Mouse (Mus musculus): ENCODE results near the gene Gpx4. TPM values are rescaled to one million over a fixed set of nuclear protein-coding genes. Genes with fewer than 3 reads are reported as not detected.
"Not testable (repeated sequence)": the region's sequence is repeated elsewhere in the genome, so short reads cannot be mapped to it uniquely, and the experiment has no call there.

Gpx4 gene
- polyA plus RNA-seq, 1 experiment from 2014 or later: 472 TPM

GRCm38 (mm10) chr10:80053831-80054815 is 7.2 kb downstream of the Gpx4 start:
- Histone ChIP-seq H3K27me3 (no peaks in the 10 kb centered on the region), H3K36me3 (peaks cover 24% of the 10 kb centered on the region), H3K27ac (replicated peaks) (peak overlapping the region; percentile 96), H3K9me3 (no peaks in the 10 kb centered on the region), H3K4me3 (peak overlapping the region; percentile 83), H3K9ac (replicated peaks) (peak overlapping the region; percentile 84), H3K4me1 (peaks cover 22% of the 10 kb centered on the region), H3K4me2 (replicated peaks) (peak overlapping the region; percentile 71)
- peak; percentile 36 for ATAC-seq (replicated peaks)
- WGBS: 1% methylated on average over 77 of the region's 77 CpGs

- Histone ChIP-seq H3K9ac (replicated peaks) (peak overlapping the region; percentile 84), H3K4me2 (replicated peaks) (peak overlapping the region; percentile 71), H3K4me3 (peak overlapping the region; percentile 83), H3K36me3 (peaks cover 24% of the 10 kb centered on the region), H3K27ac (replicated peaks) (peak overlapping the region; percentile 96; the same call in 1 of the 2 replicates), H3K4me1 (peaks cover 22% of the 10 kb centered on the region)
- not testable (repeated sequence) for H3K27me3 ChIP-seq; ATAC-seq (replicated peaks); H3K9me3 ChIP-seq
- 18% methylated on average over 3 of the region's 3 CpGs for WGBS
Observed at GRCm38 (mm10) chr10:80054911-80055310, 7.9 kb downstream of the Gpx4 start.

GRCm38 (mm10) chr10:80055364-80055763 is 8.4 kb downstream of the Gpx4 start:
- WGBS: 79% methylated on average over 5 of the region's 5 CpGs
- Histone ChIP-seq H3K4me2 (replicated peaks) (peak overlapping the region; percentile 71), H3K9ac (replicated peaks) (peak overlapping the region; percentile 84; the same call in 1 of the 2 replicates), H3K27ac (replicated peaks) (no peak overlapping the region), H3K9me3 (no peaks in the 10 kb centered on the region), H3K36me3 (peaks cover 26% of the 10 kb centered on the region), H3K4me1 (peaks cover 22% of the 10 kb centered on the region), H3K4me3 (peak overlapping the region; percentile 83), H3K27me3 (no peaks in the 10 kb centered on the region)
- no peak for ATAC-seq (replicated peaks)

- Histone ChIP-seq H3K27ac (replicated peaks) (no peak overlapping the region), H3K9ac (replicated peaks) (0 out of 2 replicates have a peak overlapping the region, but pooled peaks have one; percentile 84), H3K9me3 (no peaks in the 10 kb centered on the region), H3K27me3 (no peaks in the 10 kb centered on the region), H3K36me3 (peaks cover 30% of the 10 kb centered on the region), H3K4me3 (peak overlapping the region; percentile 83; the same call in 1 of the 2 replicates), H3K4me1 (peaks cover 22% of the 10 kb centered on the region), H3K4me2 (replicated peaks) (no peak overlapping the region)
- ATAC-seq (replicated peaks): no peak
- WGBS: 93% methylated on average over 10 of the region's 10 CpGs
Observed at GRCm38 (mm10) chr10:80055891-80056290, 8.9 kb downstream of the Gpx4 start.

- H3K36me3 ChIP-seq: peaks cover 32% of the 10 kb centered on the region
- 96% methylated on average over 4 of the region's 4 CpGs for WGBS
- no peak for ATAC-seq (replicated peaks)
Observed at GRCm38 (mm10) chr10:80056506-80056905, 9.5 kb downstream of the Gpx4 start.

GRCm38 (mm10) chr10:80056976-80057682 is 10.2 kb downstream of the Gpx4 start:
- no peaks in the 10 kb centered on the region for H3K9me3 ChIP-seq
- no peak overlapping the region for H3K4me3 ChIP-seq
- H3K4me1 ChIP-seq: peaks cover 22% of the 10 kb centered on the region
- WGBS: 92% methylated on average over 27 of the region's 27 CpGs
- no peak overlapping the region for H3K9ac ChIP-seq (replicated peaks)
- H3K27me3 ChIP-seq: no peaks in the 10 kb centered on the region
- no peak for ATAC-seq (replicated peaks)
- no peak overlapping the region for H3K4me2 ChIP-seq (replicated peaks)
- peaks cover 35% of the 10 kb centered on the region for H3K36me3 ChIP-seq
- H3K27ac ChIP-seq (replicated peaks): no peak overlapping the region

More at GRCm38 (mm10) chr10:80056506-80056905, 9.5 kb downstream of the Gpx4 start:
- H3K27me3 ChIP-seq: no peaks in the 10 kb centered on the region
- no peak overlapping the region for H3K9ac ChIP-seq (replicated peaks)
- H3K4me2 ChIP-seq (replicated peaks): no peak overlapping the region
- no peaks in the 10 kb centered on the region for H3K9me3 ChIP-seq
- no peak overlapping the region for H3K27ac ChIP-seq (replicated peaks)
- no peak overlapping the region for H3K4me3 ChIP-seq
- H3K4me1 ChIP-seq: peaks cover 22% of the 10 kb centered on the region

- peaks cover 38% of the 10 kb centered on the region for H3K36me3 ChIP-seq
- H3K4me2 ChIP-seq (replicated peaks): no peak overlapping the region
- ATAC-seq (replicated peaks): no peak
- no peak overlapping the region for H3K9ac ChIP-seq (replicated peaks)
- H3K9me3 ChIP-seq: no peaks in the 10 kb centered on the region
- no peaks in the 10 kb centered on the region for H3K27me3 ChIP-seq
- peaks cover 20% of the 10 kb centered on the region for H3K4me1 ChIP-seq
- 79% methylated on average over 30 of the region's 30 CpGs for WGBS
- H3K4me3 ChIP-seq: no peak overlapping the region
- no peak overlapping the region for H3K27ac ChIP-seq (replicated peaks)
Observed at GRCm38 (mm10) chr10:80057683-80058326, 10.8 kb downstream of the Gpx4 start.

GRCm38 (mm10) chr10:80063104-80063503 is 16.1 kb downstream of the Gpx4 start:
- ATAC-seq (replicated peaks): no peak
- H3K27me3 ChIP-seq: no peaks in the 10 kb centered on the region
- H3K4me3 ChIP-seq: no peak overlapping the region
- WGBS: 84% methylated on average over 5 of the region's 5 CpGs
- peaks cover 17% of the 10 kb centered on the region for H3K36me3 ChIP-seq
- no peak overlapping the region for H3K4me2 ChIP-seq (replicated peaks)
- no peaks in the 10 kb centered on the region for H3K4me1 ChIP-seq
- no peak overlapping the region for H3K27ac ChIP-seq (replicated peaks)
- no peak overlapping the region for H3K9ac ChIP-seq (replicated peaks)
- no peaks in the 10 kb centered on the region for H3K9me3 ChIP-seq

- WGBS: 79% methylated on average over 23 of the region's 23 CpGs
- Histone ChIP-seq H3K4me3 (no peak overlapping the region), H3K4me1 (no peaks in the 10 kb centered on the region), H3K9me3 (no peaks in the 10 kb centered on the region), H3K4me2 (replicated peaks) (no peak overlapping the region), H3K36me3 (peaks cover 14% of the 10 kb centered on the region), H3K9ac (replicated peaks) (no peak overlapping the region), H3K27ac (replicated peaks) (no peak overlapping the region), H3K27me3 (no peaks in the 10 kb centered on the region)
- no peak for ATAC-seq (replicated peaks)
Observed at GRCm38 (mm10) chr10:80063877-80064650, 17.1 kb downstream of the Gpx4 start.

- Histone ChIP-seq H3K27me3 (no peaks in the 10 kb centered on the region), H3K36me3 (no peaks in the 10 kb centered on the region; the same call in 1 of the 2 replicates), H3K4me3 (no peak overlapping the region), H3K4me2 (replicated peaks) (no peak overlapping the region), H3K4me1 (no peaks in the 10 kb centered on the region), H3K9ac (replicated peaks) (no peak overlapping the region), H3K9me3 (no peaks in the 10 kb centered on the region), H3K27ac (replicated peaks) (no peak overlapping the region)
- no peak for ATAC-seq (replicated peaks)
- 89% methylated on average over 6 of the region's 7 CpGs for WGBS
Observed at GRCm38 (mm10) chr10:80069251-80069650, 22.3 kb downstream of the Gpx4 start.

GRCm38 (mm10) chr10:80069948-80070450 is 23.0 kb downstream of the Gpx4 start:
- H3K27ac ChIP-seq (replicated peaks): no peak overlapping the region
- no peaks in the 10 kb centered on the region for H3K4me1 ChIP-seq
- H3K9me3 ChIP-seq: no peaks in the 10 kb centered on the region
- H3K9ac ChIP-seq (replicated peaks): no peak overlapping the region
- ATAC-seq (replicated peaks): no peak
- H3K27me3 ChIP-seq: no peaks in the 10 kb centered on the region
- WGBS: 91% methylated on average over 4 of the region's 4 CpGs
- H3K4me3 ChIP-seq: no peak overlapping the region
- no peaks in the 10 kb centered on the region; the same call in 1 of the 2 replicates for H3K36me3 ChIP-seq
- no peak overlapping the region for H3K4me2 ChIP-seq (replicated peaks)
